Mouse (Mus musculus) layer of hippocampus, adult 9-10 months (tissue): ENCODE data around the gene Tomm40.

Experiments used
- DNase-seq: peaks from one replicate; pipeline ENCODE4 v3.0.0; 2022; ENCODE audit warnings: low spot score

Tomm40 gene

GRCm38 (mm10) chr7:19704475-19704874 is 10.8 kb downstream of the Tomm40 start:
- no peak for DNase-seq

- DNase-seq = no peak
Measured at GRCm38 (mm10) chr7:19702859-19703555, 12.2 kb downstream of the Tomm40 start.

GRCm38 (mm10) chr7:19701069-19701761 is 14.0 kb downstream of the Tomm40 start:
- DNase-seq = peak; percentile 69

GRCm38 (mm10) chr7:19700299-19701068 is 14.8 kb downstream of the Tomm40 start:
- no peak for DNase-seq

GRCm38 (mm10) chr7:19699827-19700148 is 15.4 kb downstream of the Tomm40 start:
- no peak for DNase-seq

GRCm38 (mm10) chr7:19698907-19699826 is 16.1 kb downstream of the Tomm40 start, which contains the start of gene Apoe:
Apoe (minus strand) TSS chr7:19699188.
- DNase-seq = no peak

GRCm38 (mm10) chr7:19697949-19698906 is 17.0 kb downstream of the Tomm40 start:
- no peak for DNase-seq

- DNase-seq = no peak
Measured at GRCm38 (mm10) chr7:19696336-19696873, 18.8 kb downstream of the Tomm40 start.

GRCm38 (mm10) chr7:19695881-19696280 is 19.4 kb downstream of the Tomm40 start:
- no peak for DNase-seq

- no peak for DNase-seq
Measured at GRCm38 (mm10) chr7:19695213-19695594, 20.0 kb downstream of the Tomm40 start.

- no peak for DNase-seq
Measured at GRCm38 (mm10) chr7:19694336-19695212, 20.7 kb downstream of the Tomm40 start.

GRCm38 (mm10) chr7:19693421-19693820 is 21.8 kb downstream of the Tomm40 start:
- no peak for DNase-seq

GRCm38 (mm10) chr7:19691873-19692865 is 23.1 kb downstream of the Tomm40 start, which contains the start of gene Apoc1:
Apoc1 (minus strand) TSS chr7:19692660.
- DNase-seq = no peak

- no peak for DNase-seq
Measured at GRCm38 (mm10) chr7:19691434-19691833, 23.8 kb downstream of the Tomm40 start.

GRCm38 (mm10) chr7:19690845-19691244 is 24.4 kb downstream of the Tomm40 start:
- no peak for DNase-seq

GRCm38 (mm10) chr7:19688611-19689010 is 26.6 kb downstream of the Tomm40 start:
- no peak for DNase-seq

- DNase-seq = no peak
Measured at GRCm38 (mm10) chr7:19688101-19688500, 27.1 kb downstream of the Tomm40 start.
